In the genomic region with DNA sequence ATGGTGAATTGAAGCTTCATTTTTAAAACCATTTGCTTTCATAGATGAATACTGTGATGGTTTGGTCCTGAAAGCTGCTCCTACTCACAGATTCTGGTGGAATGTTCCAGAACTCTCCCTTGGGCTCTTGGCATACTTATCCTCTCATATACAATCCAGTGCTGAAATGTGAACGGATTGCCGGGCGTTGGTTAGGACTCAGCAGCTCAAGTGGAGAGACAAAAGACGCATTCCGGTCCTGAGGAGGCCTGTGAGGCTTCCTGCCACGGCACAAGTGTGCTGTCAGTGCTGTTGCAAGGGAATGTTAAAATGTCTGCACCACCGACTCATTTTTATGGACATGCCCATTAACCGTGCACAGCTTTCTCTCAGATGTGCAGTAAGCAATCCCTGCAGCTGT, we compare ENCODE assay signal across 15 mouse cellular contexts.
DNase-seq lines count a peak whose midpoint lies in the region; ATAC-seq lines count a peak whose summit lies in the region.
"Had no signal": no experiment of that assay in that cellular context is flagged by ENCODE, and none has a peak within 500 bp of the region (broad histone marks: within the 10 kb centered on the region; RNA-seq: fewer than 3 reads in every experiment).

No protein-coding gene starts in this region.

- ATAC-seq in heart, embryonic 14.5 days (ENCODE audit: insufficient number of reproducible peaks, insufficient read depth, low FRiP score, low read depth) = no peak
- no peak for ATAC-seq in embryonic facial prominence, embryonic 12.5 days (ENCODE audit: insufficient number of reproducible peaks, insufficient read depth, low FRiP score, low TSS enrichment)
- ATAC-seq in limb, embryonic 11.5 days (ENCODE audit: insufficient number of reproducible peaks, low FRiP score, low TSS enrichment, low read depth) = no peak
- ATAC-seq: liver, embryonic 12.5 days had no signal

- no peaks in the 10 kb centered on the region for H3K27me3 ChIP-seq in heart, embryonic 14.5 days (ENCODE audit: control insufficient read depth, insufficient read depth, low read length)
- no peaks in the 10 kb centered on the region for H3K27me3 ChIP-seq in embryonic facial prominence, embryonic 12.5 days
- H3K27me3 ChIP-seq in limb, embryonic 11.5 days (ENCODE audit: control insufficient read depth, insufficient read depth, low read length) = no peaks in the 10 kb centered on the region
- H3K27me3 ChIP-seq: liver, embryonic 12.5 days had no signal

- DNase-seq in heart, postnatal 25 days (ENCODE audit: low spot score) = no peak
- DNase-seq in NIH3T3 (ENCODE audit: low read depth) = peak; percentile 74
- DNase-seq in limb, embryonic 11.5 days (ENCODE audit: low spot score) = no peak
- DNase-seq in adrenal gland, postnatal 25 days = no peak
- DNase-seq in adrenal gland, postnatal 10 days = no peak
- DNase-seq: cerebellum, adult 2 months; heart, adult 18-20 months; heart, postnatal 4 days; lung, postnatal 10 days; thymus, adult 18-20 months had no signal

- no peaks in the 10 kb centered on the region for H3K9me3 ChIP-seq in heart, embryonic 14.5 days (ENCODE audit: control insufficient read depth, low read length)
- H3K9me3 ChIP-seq in embryonic facial prominence, embryonic 12.5 days = no peaks in the 10 kb centered on the region
- H3K9me3 ChIP-seq in limb, embryonic 11.5 days (ENCODE audit: control insufficient read depth, low read length) = no peaks in the 10 kb centered on the region
- H3K9me3 ChIP-seq: liver, embryonic 12.5 days had no signal

- H3K4me3 ChIP-seq in heart, embryonic 14.5 days (ENCODE audit: control insufficient read depth in 1 of 2, insufficient read depth in 1 of 2, low read depth in 1 of 2, low read length in 2 of 2) = no peak overlapping the region
- no peak overlapping the region for H3K4me3 ChIP-seq in embryonic facial prominence, embryonic 12.5 days
- H3K4me3 ChIP-seq in limb, embryonic 11.5 days (ENCODE audit: low read depth, low read length) = no peak overlapping the region
- H3K4me3 ChIP-seq: erythroblast, embryonic 14.5 days; layer of hippocampus, adult 2 months; liver, embryonic 12.5 days had no signal

- peaks cover 20% of the 10 kb centered on the region for H3K36me3 ChIP-seq in heart, embryonic 14.5 days (ENCODE audit: control insufficient read depth, insufficient read depth, low read length)
- H3K36me3 ChIP-seq in embryonic facial prominence, embryonic 12.5 days = peaks cover 8% of the 10 kb centered on the region
- no peaks in the 10 kb centered on the region for H3K36me3 ChIP-seq in limb, embryonic 11.5 days (ENCODE audit: control insufficient read depth, insufficient read depth, low read length)

- peaks cover 13 to 40% of the 10 kb centered on the region in 2 experiments for H3K4me1 ChIP-seq in heart, embryonic 14.5 days (ENCODE audit: control insufficient read depth in 2 of 2, insufficient read depth in 2 of 2, low read length in 2 of 2)
- H3K4me1 ChIP-seq in embryonic facial prominence, embryonic 12.5 days = peaks cover 38% of the 10 kb centered on the region
- H3K4me1 ChIP-seq in limb, embryonic 11.5 days (ENCODE audit: control insufficient read depth, insufficient read depth, low read length) = peaks cover 12% of the 10 kb centered on the region
- H3K4me1 ChIP-seq: liver, embryonic 12.5 days had no signal

- no peak overlapping the region for H3K27ac ChIP-seq in heart, embryonic 14.5 days (replicated peaks in 1 of 2; ENCODE audit: control insufficient read depth in 1 of 2, insufficient read depth in 1 of 2, low read depth in 2 of 2, low read length in 2 of 2)
- H3K27ac ChIP-seq in embryonic facial prominence, embryonic 12.5 days = 0 out of 2 replicates have a peak overlapping the region, but pooled peaks have one; percentile 5
- 0 out of 2 replicates have a peak overlapping the region, but pooled peaks have one; percentile 15 for H3K27ac ChIP-seq in limb, embryonic 11.5 days (replicated peaks; ENCODE audit: low read depth, low read length)
- H3K27ac ChIP-seq: layer of hippocampus, adult 2 months; liver, embryonic 12.5 days had no signal

- H3K4me2 ChIP-seq in heart, embryonic 14.5 days (ENCODE audit: low read length) = no peak overlapping the region
- no peak overlapping the region for H3K4me2 ChIP-seq in embryonic facial prominence, embryonic 12.5 days (replicated peaks)
- H3K4me2 ChIP-seq in limb, embryonic 11.5 days (ENCODE audit: low read depth, severe bottlenecking) = no peak overlapping the region
- H3K4me2 ChIP-seq: liver, embryonic 12.5 days had no signal

- peak overlapping the region; percentile 13; the same call in 1 of the 2 replicates for H3K9ac ChIP-seq in heart, embryonic 14.5 days (ENCODE audit: low read length)
- no peak overlapping the region for H3K9ac ChIP-seq in embryonic facial prominence, embryonic 12.5 days
- no peak overlapping the region for H3K9ac ChIP-seq in limb, embryonic 11.5 days (ENCODE audit: low read length)
- H3K9ac ChIP-seq: liver, embryonic 12.5 days had no signal

- intact Hi-C loops in heart, postnatal 25 days (cut with DNase I) = no loop called here

- WGBS in heart, embryonic 14.5 days = 27% methylated on average over 8 of the region's 8 CpGs
- 61% methylated on average over 8 of the region's 8 CpGs for WGBS in embryonic facial prominence, embryonic 12.5 days
- 37% methylated on average over 8 of the region's 8 CpGs for WGBS in limb, embryonic 11.5 days

Comparison
In these comparisons a context has a peak if more than half of its experiments do, and no peak if none do; other contexts are left out.
1. H3K27ac ChIP-seq: peak in embryonic facial prominence, embryonic 12.5 days (single experiment) and limb, embryonic 11.5 days (single experiment); none in heart, embryonic 14.5 days (0 of 2).